Mouse (Mus musculus) intestine, embryonic 14.5 days (tissue): ENCODE measurements around the gene Olfr1342. TPM values are rescaled to one million over a fixed set of nuclear protein-coding genes. Genes with fewer than 3 reads are reported as not detected.

Experiments used
- polyA plus RNA-seq: library from polyadenylated mRNA; unstranded; fragments of >200 nt; fragmentation: Nextera tagmentation; extraction: Ambion mirVana; gene quantifications from 2 replicates; pipeline ENCODE4 v1.2.1, GENCODE M21; 2014

Gene Olfr1342
- polyA plus RNA-seq, 1 experiment from 2014 or later, result not detected

Other genes with a start within 250 kb of the Olfr1342 start
- gene Mpl, start 235.2 kb downstream of the Olfr1342 start, polyA plus RNA-seq, result 0.31 and 0.46 TPM in 2 replicates
- 17.2 and 18.8 TPM in 2 replicates for gene Tie1, start 202.7 kb downstream of the Olfr1342 start, polyA plus RNA-seq
- 35.7 and 46.4 TPM in 2 replicates for gene 2610528J11Rik, start 165.8 kb downstream of the Olfr1342 start, polyA plus RNA-seq
- 8.5 and 9.3 TPM in 2 replicates for gene Tmem125, start 148.7 kb downstream of the Olfr1342 start, polyA plus RNA-seq
- 0.27 and 0.41 TPM in 2 replicates for gene Cfap57, start 72.0 kb downstream of the Olfr1342 start, polyA plus RNA-seq
- gene Ebna1bp2, start 72.0 kb downstream of the Olfr1342 start, polyA plus RNA-seq, result 161 and 167 TPM in 2 replicates
- gene Olfr62, start 33.8 kb downstream of the Olfr1342 start, polyA plus RNA-seq, result not detected in 2 replicates
- not detected in 2 replicates for gene Olfr1341, start 10.8 kb upstream of the Olfr1342 start, polyA plus RNA-seq
- gene Olfr1340, start 27.4 kb upstream of the Olfr1342 start, polyA plus RNA-seq, result not detected in 2 replicates
- not detected in 2 replicates for gene Olfr1339, start 39.4 kb upstream of the Olfr1342 start, polyA plus RNA-seq
- not detected in 2 replicates for gene Olfr1338, start 66.0 kb upstream of the Olfr1342 start, polyA plus RNA-seq
- gene Olfr1337, start 89.8 kb upstream of the Olfr1342 start, polyA plus RNA-seq, result not detected in 2 replicates
- gene Olfr1335, start 117.2 kb upstream of the Olfr1342 start, polyA plus RNA-seq, result not detected in 2 replicates
- not detected in 2 replicates for gene Olfr1333, start 143.5 kb upstream of the Olfr1342 start, polyA plus RNA-seq
- not detected in 2 replicates for gene Olfr1331, start 171.9 kb upstream of the Olfr1342 start, polyA plus RNA-seq
- not detected in 2 replicates for gene Olfr1330, start 195.8 kb upstream of the Olfr1342 start, polyA plus RNA-seq
- gene Olfr1329, start 224.7 kb upstream of the Olfr1342 start, polyA plus RNA-seq, result not detected in 2 replicates
- gene Olfr1328, start 245.9 kb upstream of the Olfr1342 start, polyA plus RNA-seq, result not detected in 2 replicates